Mouse (Mus musculus): Measurements from ENCODE around the gene Lrrc51. TPM values are rescaled to one million over a fixed set of nuclear protein-coding genes. Genes with fewer than 3 reads are reported as not detected.

Gene Lrrc51
- polyA plus RNA-seq, 1 experiment = 7.5 TPM

DNA sequence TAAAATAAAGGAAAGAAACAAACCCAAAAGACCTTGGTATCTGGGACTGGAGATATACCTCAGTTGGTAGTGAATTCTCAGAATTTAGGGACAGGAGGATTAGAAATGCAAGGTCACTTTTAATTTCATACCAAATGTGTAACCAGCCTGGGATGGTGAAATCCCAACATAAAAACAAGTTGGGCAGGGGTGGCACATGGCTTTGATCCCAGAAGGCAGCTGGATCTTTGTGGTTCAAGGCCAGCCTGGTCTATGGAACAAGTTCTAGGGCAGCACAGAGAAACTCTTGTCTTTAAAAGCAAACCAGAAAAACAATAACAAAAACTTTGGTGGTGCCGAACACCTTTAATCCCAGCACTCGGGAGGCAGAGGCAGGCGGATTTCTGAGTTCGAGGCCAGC, 66.2 kb downstream of the Lrrc51 start:
- Histone ChIP-seq H3K4me1 (ENCODE audit: control insufficient read depth, insufficient read depth, low read length) (peaks cover 2% of the 10 kb centered on the region), H3K4me3 (ENCODE audit: low read depth, low read length) (peak overlapping the region; percentile 31; the same call in 1 of the 2 replicates), H3K9ac (ENCODE audit: low read depth, poor library complexity, severe bottlenecking) (peak overlapping the region; percentile 71), H3K9me3 (replicated peaks; ENCODE audit: control insufficient read depth, insufficient read depth, low read length, poor library complexity, severe bottlenecking) (no peaks in the 10 kb centered on the region), H3K36me3 (ENCODE audit: control insufficient read depth, insufficient read depth, low read length, poor library complexity, severe bottlenecking) (no peaks in the 10 kb centered on the region), H3K27ac (ENCODE audit: insufficient read depth, low read length) (peak overlapping the region; percentile 96), H3K27me3 (ENCODE audit: control insufficient read depth, insufficient read depth, low read length, poor library complexity, severe bottlenecking) (no peaks in the 10 kb centered on the region)
- TF ChIP-seq POLR2A (IDR thresholded peaks at IDR 0.05; ENCODE audit: insufficient read depth, low read length) = no peak
- TF ChIP-seq CTCF (IDR thresholded peaks at IDR 0.05; ENCODE audit: low read depth, low read length) = no peak
- no peak for TF ChIP-seq EP300 (IDR thresholded peaks at IDR 0.05; ENCODE audit: insufficient read depth, low read depth, low read length)

DNA sequence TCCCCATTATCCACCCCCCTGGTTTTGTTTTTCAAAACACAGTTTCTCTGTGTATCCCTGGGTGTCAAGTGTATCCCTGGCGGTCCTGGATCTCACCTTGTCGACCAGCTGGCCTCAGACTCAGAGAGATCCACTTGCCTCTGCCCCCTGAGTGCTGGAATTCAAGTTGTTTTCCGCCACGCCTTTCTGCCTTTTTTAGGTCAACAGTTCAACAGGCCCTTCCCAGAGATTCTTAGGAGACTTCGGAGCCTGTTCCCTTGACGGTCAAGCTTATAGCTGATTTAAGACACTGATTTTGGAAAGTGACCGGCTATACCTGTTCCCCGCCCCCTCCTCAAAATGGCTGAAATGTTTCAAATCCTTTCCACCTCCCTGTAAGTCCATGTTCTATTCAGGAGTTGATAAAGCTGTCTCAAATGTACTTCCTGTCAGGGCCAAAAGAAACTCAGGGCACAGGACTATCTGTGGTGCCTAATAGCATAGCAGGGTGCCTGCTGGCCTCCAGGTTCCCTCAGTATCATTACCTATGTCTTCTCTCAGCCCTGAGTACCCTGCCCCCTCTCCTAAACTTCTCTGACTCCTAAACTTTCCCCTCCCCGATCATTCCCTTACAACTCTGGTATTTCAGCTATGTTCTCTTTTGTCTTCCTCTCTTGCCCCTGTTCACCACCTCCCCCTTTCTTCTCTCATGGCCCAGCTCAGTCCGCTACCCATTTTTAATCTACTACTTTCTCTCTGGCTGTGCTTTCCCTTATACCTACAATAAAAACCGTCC, 67.0 kb downstream of the Lrrc51 start:
- Histone ChIP-seq H3K27ac (ENCODE audit: insufficient read depth, low read length) (peak overlapping the region; percentile 96), H3K9ac (ENCODE audit: low read depth, poor library complexity, severe bottlenecking) (peak overlapping the region; percentile 71), H3K4me3 (ENCODE audit: low read depth, low read length) (0 out of 2 replicates have a peak overlapping the region, but pooled peaks have one; percentile 11)

DNA sequence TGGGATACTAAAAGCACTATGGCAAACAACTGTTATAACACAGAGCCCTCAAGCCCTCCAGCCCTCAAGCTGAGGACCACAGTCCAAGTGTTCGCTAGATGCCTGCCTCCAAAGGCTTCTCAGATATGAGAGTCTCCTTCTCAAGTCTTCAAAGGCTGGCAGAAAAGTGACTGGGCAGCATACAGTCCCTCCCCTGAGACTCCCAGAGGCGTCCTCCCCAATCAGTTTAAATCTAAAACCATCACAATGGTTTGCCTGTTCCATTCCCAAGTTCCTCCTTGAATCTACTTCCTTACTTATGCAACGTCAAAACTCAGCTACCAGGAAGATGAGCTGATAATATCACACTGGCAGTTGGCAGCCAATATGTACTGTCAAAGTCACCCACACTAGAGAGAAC, 70.3 kb downstream of the Lrrc51 start, which contains the start of gene Anapc15:
TSS of gene Anapc15 (plus strand) at position 301 of the 400 bp plus-strand sequence.
- peaks cover 3% of the 10 kb centered on the region; the same call in 1 of the 2 replicates for H3K36me3 ChIP-seq (ENCODE audit: control insufficient read depth, insufficient read depth, low read length, poor library complexity, severe bottlenecking)
- no peaks in the 10 kb centered on the region for H3K9me3 ChIP-seq (replicated peaks; ENCODE audit: control insufficient read depth, insufficient read depth, low read length, poor library complexity, severe bottlenecking)
- H3K4me3 ChIP-seq (ENCODE audit: low read depth, low read length) = no peak within 1 kb of the TSS
- H3K27me3 ChIP-seq (ENCODE audit: control insufficient read depth, insufficient read depth, low read length, poor library complexity, severe bottlenecking) = no peaks in the 10 kb centered on the region
- H3K4me1 ChIP-seq (ENCODE audit: control insufficient read depth, insufficient read depth, low read length) = peaks cover 2% of the 10 kb centered on the region
- no peak within 1 kb of the TSS for H3K9ac ChIP-seq (ENCODE audit: low read depth, poor library complexity, severe bottlenecking)
- H3K27ac ChIP-seq (ENCODE audit: insufficient read depth, low read length) = 0 out of 2 replicates have a peak within 1 kb of the TSS, but pooled peaks have one; percentile 39
- TF ChIP-seq POLR2A (IDR thresholded peaks at IDR 0.05; ENCODE audit: insufficient read depth, low read length) (no peak), CTCF (IDR thresholded peaks at IDR 0.05; ENCODE audit: low read depth, low read length) (no peak), EP300 (IDR thresholded peaks at IDR 0.05; ENCODE audit: insufficient read depth, low read depth, low read length) (no peak)

More for the DNA sequence above, 67.0 kb downstream of the Lrrc51 start:
- Histone ChIP-seq H3K9me3 (replicated peaks; ENCODE audit: control insufficient read depth, insufficient read depth, low read length, poor library complexity, severe bottlenecking) (no peaks in the 10 kb centered on the region), H3K36me3 (ENCODE audit: control insufficient read depth, insufficient read depth, low read length, poor library complexity, severe bottlenecking) (peaks cover 2% of the 10 kb centered on the region; the same call in 1 of the 2 replicates), H3K27me3 (ENCODE audit: control insufficient read depth, insufficient read depth, low read length, poor library complexity, severe bottlenecking) (no peaks in the 10 kb centered on the region), H3K4me1 (ENCODE audit: control insufficient read depth, insufficient read depth, low read length) (peaks cover 2% of the 10 kb centered on the region)
- TF ChIP-seq CTCF (IDR thresholded peaks at IDR 0.05; ENCODE audit: low read depth, low read length) (no peak), POLR2A (IDR thresholded peaks at IDR 0.05; ENCODE audit: insufficient read depth, low read length) (no peak), EP300 (IDR thresholded peaks at IDR 0.05; ENCODE audit: insufficient read depth, low read depth, low read length) (0 out of 2 replicates have a peak, but pooled peaks have one; percentile 20)

Other genes with a start within 250 kb of the Lrrc51 start
- 6.5 and 9.6 TPM in 2 replicates for gene Phox2a, start 115.6 kb downstream of the Lrrc51 start, polyA plus RNA-seq (2011; ENCODE audit: insufficient read depth, insufficient read length, low read depth, missing spikeins)
- 64.0 and 67.9 TPM in 2 replicates for gene Inppl1, start 95.7 kb downstream of the Lrrc51 start, polyA plus RNA-seq (2011; ENCODE audit: insufficient read depth, insufficient read length, low read depth, missing spikeins)
- gene Folr2, start 76.7 kb downstream of the Lrrc51 start, polyA plus RNA-seq (2011; ENCODE audit: insufficient read depth, insufficient read length, low read depth, missing spikeins) = 1.2 TPM in 2 replicates
- gene Anapc15, start 70.2 kb downstream of the Lrrc51 start, polyA plus RNA-seq (2011; ENCODE audit: insufficient read depth, insufficient read length, low read depth, missing spikeins) = 70.7 and 96.2 TPM in 2 replicates
- 54.6 and 59.8 TPM in 2 replicates for gene Folr1, start 63.1 kb downstream of the Lrrc51 start, polyA plus RNA-seq (2011; ENCODE audit: insufficient read depth, insufficient read length, low read depth, missing spikeins)
- gene Lamtor1, start 28.0 kb downstream of the Lrrc51 start, polyA plus RNA-seq (2011; ENCODE audit: insufficient read depth, insufficient read length, low read depth, missing spikeins) = 80.9 and 85.9 TPM in 2 replicates
- gene Tomt, start 27.5 kb downstream of the Lrrc51 start, polyA plus RNA-seq (2011; ENCODE audit: insufficient read depth, insufficient read length, low read depth, missing spikeins) = not detected in 2 replicates
- 160 and 170 TPM in 2 replicates for gene Numa1, start 216 bp upstream of the Lrrc51 start, polyA plus RNA-seq (2011; ENCODE audit: insufficient read depth, insufficient read length, low read depth, missing spikeins)
- 6.3 TPM in 2 replicates for gene Il18bp, start 84.8 kb upstream of the Lrrc51 start, polyA plus RNA-seq (2011; ENCODE audit: insufficient read depth, insufficient read length, low read depth, missing spikeins)
- 21.9 and 27.1 TPM in 2 replicates for gene Rnf121, start 131.6 kb upstream of the Lrrc51 start, polyA plus RNA-seq (2011; ENCODE audit: insufficient read depth, insufficient read length, low read depth, missing spikeins)
- 43.9 and 54.2 TPM in 2 replicates for gene Xndc1, start 131.6 kb upstream of the Lrrc51 start, polyA plus RNA-seq (2011; ENCODE audit: insufficient read depth, insufficient read length, low read depth, missing spikeins)
- gene Xntrpc, start 131.8 kb upstream of the Lrrc51 start, polyA plus RNA-seq (2011; ENCODE audit: insufficient read depth, insufficient read length, low read depth, missing spikeins) = 0.76 and 1.3 TPM in 2 replicates
- not detected in 2 replicates for gene Trpc2, start 149.2 kb upstream of the Lrrc51 start, polyA plus RNA-seq (2011; ENCODE audit: insufficient read depth, insufficient read length, low read depth, missing spikeins)
- gene Art1, start 167.8 kb upstream of the Lrrc51 start, polyA plus RNA-seq (2011; ENCODE audit: insufficient read depth, insufficient read length, low read depth, missing spikeins) = 0.94 and 0.99 TPM in 2 replicates
- 2.7 and 3.7 TPM in 2 replicates for gene Art5, start 175.6 kb upstream of the Lrrc51 start, polyA plus RNA-seq (2011; ENCODE audit: insufficient read depth, insufficient read length, low read depth, missing spikeins)
- not detected in 2 replicates for gene Chrna10, start 182.9 kb upstream of the Lrrc51 start, polyA plus RNA-seq (2011; ENCODE audit: insufficient read depth, insufficient read length, low read depth, missing spikeins)

Data from ES-Bruce4 (cell line).